Mouse (Mus musculus) forebrain, embryonic 11.5 days (tissue): ENCODE results near the gene Stx17. TPM values are rescaled to one million over a fixed set of nuclear protein-coding genes. Genes with fewer than 3 reads are reported as not detected.

ENCODE experiments used
- ATAC-seq: fragments of 200-750 bp; cut with Nextera tagmentation; replicated peaks from 2 replicates; pipeline ENCODE4 v1.8.0; 2017; ENCODE audit warnings: moderate TSS enrichment; ENCODE audit not compliant: low FRiP score
- DNase-seq: peaks from one replicate; pipeline ENCODE4 v3.0.0-alpha.2; 2017; ENCODE audit warnings: low spot score
- H3K27ac ChIP-seq: fragments of 300-500 bp; sonication (generic); 2 replicates; pipeline ENCODE4 v1.5.1; 2014; ENCODE audit warnings: low read depth, low read length
- H3K27me3 ChIP-seq: fragments of 300-500 bp; sonication (generic); 2 replicates; pipeline ENCODE4 v1.6.1; 2014; ENCODE audit warnings: mild to moderate bottlenecking, low read length, mixed read lengths; ENCODE audit not compliant: control insufficient read depth, insufficient read depth
- H3K36me3 ChIP-seq: fragments of 300-500 bp; sonication (generic); 2 replicates; pipeline ENCODE4 v1.6.1; 2014; ENCODE audit warnings: mild to moderate bottlenecking, low read length, moderate library complexity, mixed read lengths; ENCODE audit not compliant: control insufficient read depth, insufficient read depth
- H3K4me1 ChIP-seq: fragments of 300-500 bp; sonication (generic); replicated peaks from 2 replicates; pipeline ENCODE4 v1.6.1; 2014; ENCODE audit warnings: low read length, mixed read lengths; ENCODE audit not compliant: control insufficient read depth, insufficient read depth
- H3K4me2 ChIP-seq: fragments of 300-500 bp; sonication (generic); 2 replicates; pipeline ENCODE4 v1.6.1; 2014; ENCODE audit warnings: low read depth, mild to moderate bottlenecking, low read length, moderate library complexity, mixed read lengths; ENCODE audit not compliant: severe bottlenecking
- H3K4me3 ChIP-seq: fragments of 300-500 bp; sonication (generic); 2 replicates; pipeline ENCODE4 v1.5.1; 2014; ENCODE audit warnings: low read depth, low read length
- H3K9ac ChIP-seq: fragments of 300-500 bp; sonication (generic); 2 replicates; pipeline ENCODE4 v1.6.1; 2014; ENCODE audit warnings: low read length
- H3K9me3 ChIP-seq: fragments of 300-500 bp; sonication (generic); 2 replicates; pipeline ENCODE4 v1.6.1; 2016; ENCODE audit warnings: low read length, mixed read lengths; ENCODE audit not compliant: control insufficient read depth
- WGBS: fragments of 180-500 bp; shearing (Covaris S2); extraction: QIAGEN DNeasy Blood & Tissue Kit; methylation state at CpG from one replicate; pipeline ENCODE4 v1.1.7; 2014; 5-methylcytosine and 5-hydroxymethylcytosine counted together
- polyA plus RNA-seq: library from polyadenylated mRNA; unstranded; fragments of >200 nt; fragmentation: Nextera tagmentation; extraction: Ambion mirVana; gene quantifications from 2 replicates; pipeline ENCODE4 v1.2.1, GENCODE M21; 2014

Stx17 gene
- polyA plus RNA-seq, 1 experiment from 2014 or later: 29.9 TPM

- Histone ChIP-seq H3K4me1 (no peaks in the 10 kb centered on the region), H3K36me3 (no peaks in the 10 kb centered on the region)
Observed at GRCm38 (mm10) chr4:48100217-48100616, 24.5 kb upstream of the Stx17 start.

GRCm38 (mm10) chr4:48101981-48102380 lies 22.7 kb upstream of the Stx17 start:
- ATAC-seq: no peak
- H3K27me3 ChIP-seq: no peaks in the 10 kb centered on the region

More at GRCm38 (mm10) chr4:48100217-48100616, 24.5 kb upstream of the Stx17 start:
- H3K4me3 ChIP-seq: no peak overlapping the region
- ATAC-seq (no peak), DNase-seq (no peak)
- WGBS: 91% methylated on average over 8 of the region's 8 CpGs
- H3K27ac ChIP-seq: no peak overlapping the region
- H3K27me3 ChIP-seq: no peaks in the 10 kb centered on the region
- no peak overlapping the region for H3K9ac ChIP-seq
- no peaks in the 10 kb centered on the region for H3K9me3 ChIP-seq
- H3K4me2 ChIP-seq: no peak overlapping the region

GRCm38 (mm10) chr4:48105387-48105786 lies 19.3 kb upstream of the Stx17 start:
- H3K4me3 ChIP-seq: no peak overlapping the region
- 71% methylated on average over 5 of the region's 5 CpGs for WGBS
- H3K27me3 ChIP-seq: no peaks in the 10 kb centered on the region
- no peaks in the 10 kb centered on the region for H3K36me3 ChIP-seq
- H3K4me1 ChIP-seq: no peaks in the 10 kb centered on the region
- no peaks in the 10 kb centered on the region for H3K9me3 ChIP-seq
- DNase-seq: no peak
- H3K4me2 ChIP-seq: no peak overlapping the region
- no peak overlapping the region for H3K9ac ChIP-seq
- no peak for ATAC-seq
- H3K27ac ChIP-seq: no peak overlapping the region

More at GRCm38 (mm10) chr4:48101981-48102380, 22.7 kb upstream of the Stx17 start:
- no peaks in the 10 kb centered on the region for H3K4me1 ChIP-seq
- H3K9ac ChIP-seq: no peak overlapping the region
- H3K4me3 ChIP-seq: no peak overlapping the region
- H3K36me3 ChIP-seq: no peaks in the 10 kb centered on the region
- 87% methylated on average over 2 of the region's 2 CpGs for WGBS
- H3K27ac ChIP-seq: no peak overlapping the region
- no peaks in the 10 kb centered on the region for H3K9me3 ChIP-seq
- no peak overlapping the region for H3K4me2 ChIP-seq
- DNase-seq: no peak

GRCm38 (mm10) chr4:48107086-48107485 lies 17.6 kb upstream of the Stx17 start:
- H3K9ac ChIP-seq: no peak overlapping the region
- H3K4me3 ChIP-seq: no peak overlapping the region
- no peak for DNase-seq
- H3K4me1 ChIP-seq: no peaks in the 10 kb centered on the region
- no peaks in the 10 kb centered on the region for H3K36me3 ChIP-seq
- 90% methylated on average over 6 of the region's 6 CpGs for WGBS
- no peaks in the 10 kb centered on the region for H3K9me3 ChIP-seq
- H3K27me3 ChIP-seq: no peaks in the 10 kb centered on the region
- no peak overlapping the region for H3K4me2 ChIP-seq
- ATAC-seq: no peak
- H3K27ac ChIP-seq: no peak overlapping the region

- WGBS: 85% methylated on average over 2 of the region's 2 CpGs
- no peak for ATAC-seq
Observed at GRCm38 (mm10) chr4:48108591-48108990, 16.1 kb upstream of the Stx17 start.

GRCm38 (mm10) chr4:48110331-48110730 lies 14.4 kb upstream of the Stx17 start:
- Histone ChIP-seq H3K9ac (no peak overlapping the region), H3K9me3 (no peaks in the 10 kb centered on the region), H3K27ac (no peak overlapping the region), H3K4me3 (no peak overlapping the region), H3K4me1 (no peaks in the 10 kb centered on the region), H3K27me3 (no peaks in the 10 kb centered on the region), H3K36me3 (no peaks in the 10 kb centered on the region), H3K4me2 (no peak overlapping the region)
- DNase-seq (no peak), ATAC-seq (no peak)
- WGBS: 83% methylated on average over 3 of the region's 3 CpGs

More at GRCm38 (mm10) chr4:48108591-48108990, 16.1 kb upstream of the Stx17 start:
- no peaks in the 10 kb centered on the region for H3K27me3 ChIP-seq
- H3K9me3 ChIP-seq: no peaks in the 10 kb centered on the region
- H3K27ac ChIP-seq: no peak overlapping the region
- H3K4me2 ChIP-seq: no peak overlapping the region
- no peak for DNase-seq
- H3K4me3 ChIP-seq: no peak overlapping the region
- no peaks in the 10 kb centered on the region for H3K36me3 ChIP-seq
- no peaks in the 10 kb centered on the region for H3K4me1 ChIP-seq
- H3K9ac ChIP-seq: no peak overlapping the region

GRCm38 (mm10) chr4:48116191-48116590 lies 8.5 kb upstream of the Stx17 start:
- no peaks in the 10 kb centered on the region for H3K36me3 ChIP-seq
- H3K4me3 ChIP-seq: no peak overlapping the region
- ATAC-seq (no peak), DNase-seq (no peak)
- H3K9me3 ChIP-seq: no peaks in the 10 kb centered on the region
- H3K4me1 ChIP-seq: no peaks in the 10 kb centered on the region
- H3K27ac ChIP-seq: no peak overlapping the region
- no peaks in the 10 kb centered on the region for H3K27me3 ChIP-seq
- 70% methylated on average over 4 of the region's 4 CpGs for WGBS
- no peak overlapping the region for H3K9ac ChIP-seq
- no peak overlapping the region for H3K4me2 ChIP-seq

GRCm38 (mm10) chr4:48124416-48124772 lies 321 bp upstream of the Stx17 start:
- H3K4me3 ChIP-seq: peak overlapping the region; percentile 63
- H3K27ac ChIP-seq: no peak overlapping the region
- no peaks in the 10 kb centered on the region for H3K27me3 ChIP-seq
- ATAC-seq (peak; percentile 87), DNase-seq (no peak)
- peak overlapping the region; percentile 84; the same call in 1 of the 2 replicates for H3K9ac ChIP-seq
- 0 out of 2 replicates have a peak, but pooled peaks cover 2% of the 10 kb centered on the region for H3K4me1 ChIP-seq
- H3K9me3 ChIP-seq: no peaks in the 10 kb centered on the region
- H3K4me2 ChIP-seq: peak overlapping the region; percentile 97
- H3K36me3 ChIP-seq: no peaks in the 10 kb centered on the region
- 4% methylated on average over 9 of the region's 9 CpGs for WGBS

GRCm38 (mm10) chr4:48130314-48130713 lies 5.6 kb downstream of the Stx17 start:
- H3K4me2 ChIP-seq: no peak overlapping the region
- DNase-seq: no peak
- no peaks in the 10 kb centered on the region for H3K36me3 ChIP-seq
- ATAC-seq: no peak
- no peak overlapping the region for H3K27ac ChIP-seq
- H3K9me3 ChIP-seq: no peaks in the 10 kb centered on the region
- no peak overlapping the region for H3K4me3 ChIP-seq
- no peaks in the 10 kb centered on the region for H3K27me3 ChIP-seq
- 86% methylated on average over 6 of the region's 6 CpGs for WGBS
- H3K4me1 ChIP-seq: no peaks in the 10 kb centered on the region
- no peak overlapping the region for H3K9ac ChIP-seq
